Mouse (Mus musculus): ENCODE results near the gene Vtn.
A peak's percentile ranks its signal among the peaks of the same experiment; 100 is the strongest.

Vtn gene

GRCm38 (mm10) chr11:78497544-78498522, 1.1 kb upstream of the Vtn start, which contains the start of gene Sarm1:
Gene Sarm1 (minus strand): TSS chr11:78497754.
- peak; percentile 93 for DNase-seq (ENCODE audit: extremely low spot score, low spot score)

DNA sequence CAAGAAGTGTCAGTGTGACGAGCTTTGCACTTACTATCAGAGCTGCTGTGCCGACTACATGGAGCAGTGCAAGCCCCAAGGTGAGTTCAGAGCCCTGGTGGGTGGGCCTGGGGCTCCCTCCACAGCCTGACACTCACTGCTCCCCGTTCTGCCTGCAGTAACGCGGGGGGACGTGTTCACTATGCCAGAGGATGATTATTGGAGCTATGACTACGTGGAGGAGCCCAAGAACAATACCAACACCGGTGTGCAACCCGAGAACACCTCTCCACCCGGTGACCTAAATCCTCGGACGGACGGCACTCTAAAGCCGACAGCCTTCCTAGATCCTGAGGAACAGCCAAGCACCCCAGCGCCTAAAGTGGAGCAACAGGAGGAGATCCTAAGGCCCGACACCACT, 652 bp downstream of the Vtn start:
- DNase-seq (ENCODE audit: extremely low spot score, low spot score): no peak

DNA sequence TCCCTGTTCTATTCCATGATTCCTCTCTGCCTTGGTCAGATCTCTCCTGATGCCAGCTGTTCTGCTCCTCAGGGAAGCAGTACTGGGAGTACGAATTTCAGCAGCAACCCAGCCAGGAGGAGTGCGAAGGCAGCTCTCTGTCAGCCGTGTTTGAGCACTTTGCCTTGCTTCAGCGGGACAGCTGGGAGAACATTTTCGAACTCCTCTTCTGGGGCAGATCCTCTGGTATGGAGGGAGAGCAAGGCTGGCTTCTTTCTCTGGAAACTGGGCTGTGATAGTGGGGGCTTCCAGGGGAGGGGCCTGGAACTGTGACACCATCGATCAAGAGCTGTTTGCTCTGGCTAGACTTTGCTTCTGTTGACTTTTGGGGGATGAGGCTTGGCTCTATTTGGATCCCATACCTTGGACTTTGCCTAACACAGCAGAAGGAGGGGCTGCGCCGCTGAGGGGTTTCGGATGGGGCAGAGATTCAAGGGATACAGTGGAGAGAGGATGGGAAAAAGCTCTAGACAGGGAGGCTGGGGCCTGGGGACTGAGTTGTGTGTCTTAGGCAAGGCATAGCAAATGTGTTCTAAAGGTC, 1.8 kb downstream of the Vtn start:
- DNase-seq (ENCODE audit: extremely low spot score, low spot score): no peak

GRCm38 (mm10) chr11:78501529-78501928, 2.6 kb downstream of the Vtn start:
- no peak for DNase-seq (ENCODE audit: extremely low spot score, low spot score)

GRCm38 (mm10) chr11:78502909-78503650, 4.2 kb downstream of the Vtn start, which contains the start of gene Sebox:
Gene Sebox (plus strand): TSS chr11:78503447.
- DNase-seq (ENCODE audit: extremely low spot score, low spot score): no peak

DNA sequence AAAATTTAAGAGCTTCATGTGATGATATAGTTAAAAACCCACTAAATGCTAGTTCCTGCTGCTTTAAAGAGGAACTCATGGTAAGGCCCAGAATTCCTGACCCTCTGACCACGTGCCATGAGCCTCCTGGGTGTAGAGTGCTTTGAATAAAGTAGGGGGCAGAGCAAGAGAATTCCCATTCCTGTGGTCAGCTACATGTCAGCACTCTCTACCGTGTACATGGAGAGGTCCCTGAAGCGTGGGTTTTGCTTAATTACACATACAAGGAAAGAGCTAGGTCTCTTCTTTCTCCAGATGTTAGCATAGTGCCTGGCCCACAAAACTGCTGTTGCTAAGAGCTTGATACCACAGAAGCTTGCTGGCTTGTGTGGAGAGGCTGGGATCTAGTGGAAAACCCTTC, 6.5 kb downstream of the Vtn start:
- no peak for DNase-seq (ENCODE audit: extremely low spot score, low spot score)

DNA sequence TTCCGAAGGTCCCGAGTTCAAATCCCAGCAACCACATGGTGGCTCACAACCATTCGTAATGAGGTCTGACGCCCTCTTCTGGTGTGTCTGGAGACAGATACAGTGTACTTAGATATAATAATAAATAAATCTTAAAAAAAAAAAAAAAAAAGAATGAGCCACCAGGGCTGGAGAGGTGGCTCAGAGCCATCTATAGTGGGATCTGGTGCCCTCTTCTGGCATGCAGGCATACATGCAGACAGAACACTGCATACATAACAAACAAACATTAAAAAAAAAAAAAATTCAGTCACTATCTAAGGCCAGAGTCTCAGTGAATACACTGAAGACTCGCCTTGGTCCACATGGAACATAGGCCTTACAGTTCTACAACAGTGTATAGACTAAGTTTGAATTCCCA, 10.3 kb downstream of the Vtn start:
- DNase-seq (ENCODE audit: extremely low spot score, low spot score): no peak

- peak; percentile 94 for DNase-seq (ENCODE audit: extremely low spot score, low spot score)
Observed at GRCm38 (mm10) chr11:78512025-78512957, 13.4 kb downstream of the Vtn start, which contains the start of the genes Tmem199 and Poldip2. Gene Tmem199 (minus strand): TSS chr11:78512172. Gene Poldip2 (plus strand): TSS chr11:78512193.

DNA sequence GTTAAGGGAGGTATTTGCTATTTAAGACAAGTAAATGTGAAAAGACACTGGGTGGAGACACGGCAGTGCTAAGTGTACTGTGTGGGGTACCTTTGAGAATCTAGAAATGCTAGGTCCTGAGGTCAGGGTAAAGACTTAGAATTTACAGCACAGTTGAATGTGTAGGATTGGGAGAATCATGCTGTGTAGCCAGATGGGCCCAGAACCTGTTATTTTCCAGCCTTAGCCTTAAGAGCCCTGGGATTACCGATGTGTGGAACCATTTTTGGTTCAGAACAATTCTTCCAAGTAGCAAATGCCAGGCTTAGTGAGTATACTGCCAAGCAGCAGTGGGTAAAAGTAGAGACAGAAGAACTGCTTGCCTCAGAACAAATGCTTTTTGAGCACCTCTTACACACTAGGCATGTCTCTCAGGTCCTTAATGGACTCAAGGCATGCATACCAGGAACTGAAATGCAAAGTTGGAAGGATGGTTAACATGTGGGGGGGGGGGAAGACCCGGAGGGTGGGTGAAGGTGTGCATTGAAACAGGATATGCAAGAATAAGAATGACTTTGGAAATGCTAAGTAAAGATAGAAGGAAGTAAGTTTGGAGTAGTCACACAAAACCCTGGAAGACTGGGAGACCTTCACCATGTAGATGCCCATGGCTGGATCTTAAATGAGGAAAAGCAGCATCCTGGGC, 14.4 kb downstream of the Vtn start:
- no peak for DNase-seq (ENCODE audit: extremely low spot score, low spot score)

DNA sequence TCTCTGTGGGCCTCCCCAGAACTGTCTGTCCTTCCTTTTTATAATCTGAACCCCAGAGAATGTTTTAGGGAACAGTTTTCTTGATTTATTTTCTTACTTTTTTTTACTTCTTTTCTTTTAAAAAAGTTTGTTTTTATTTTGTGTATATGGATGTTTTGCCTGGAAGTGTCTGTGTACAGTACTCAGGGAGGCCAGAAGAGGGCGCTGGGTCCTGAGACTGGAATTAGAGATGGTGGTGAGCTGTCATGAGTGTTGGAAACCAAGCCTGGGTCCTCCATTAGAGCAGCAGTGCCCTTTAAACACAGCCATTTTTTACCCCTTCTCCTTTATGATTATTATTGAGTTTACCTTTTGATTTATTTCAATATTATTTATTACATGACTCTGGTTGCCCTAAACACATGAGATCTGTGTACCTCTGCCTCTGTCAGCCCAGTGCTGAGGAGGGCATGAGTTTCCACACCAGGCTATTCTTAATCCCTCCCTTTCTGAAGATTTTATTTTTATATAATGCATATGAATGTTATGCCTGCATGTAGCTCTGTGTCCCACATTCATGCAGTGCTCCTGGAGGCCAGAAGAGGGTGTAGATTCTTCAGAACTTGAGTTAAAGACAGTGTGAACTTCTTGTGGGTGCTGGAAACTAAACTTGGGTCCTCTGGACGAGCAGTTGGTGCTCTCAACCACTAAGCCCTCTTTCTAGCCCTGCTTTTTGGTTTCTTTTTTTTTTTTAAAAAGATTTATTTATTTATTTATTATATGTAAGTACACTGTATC, 16.8 kb downstream of the Vtn start:
- no peak for DNase-seq (ENCODE audit: extremely low spot score, low spot score)

- DNase-seq (ENCODE audit: extremely low spot score, low spot score): no peak
Observed at GRCm38 (mm10) chr11:78518931-78519330, 20.0 kb downstream of the Vtn start.

GRCm38 (mm10) chr11:78521880-78522279, 23.0 kb downstream of the Vtn start:
- DNase-seq (ENCODE audit: extremely low spot score, low spot score): no peak

DNA sequence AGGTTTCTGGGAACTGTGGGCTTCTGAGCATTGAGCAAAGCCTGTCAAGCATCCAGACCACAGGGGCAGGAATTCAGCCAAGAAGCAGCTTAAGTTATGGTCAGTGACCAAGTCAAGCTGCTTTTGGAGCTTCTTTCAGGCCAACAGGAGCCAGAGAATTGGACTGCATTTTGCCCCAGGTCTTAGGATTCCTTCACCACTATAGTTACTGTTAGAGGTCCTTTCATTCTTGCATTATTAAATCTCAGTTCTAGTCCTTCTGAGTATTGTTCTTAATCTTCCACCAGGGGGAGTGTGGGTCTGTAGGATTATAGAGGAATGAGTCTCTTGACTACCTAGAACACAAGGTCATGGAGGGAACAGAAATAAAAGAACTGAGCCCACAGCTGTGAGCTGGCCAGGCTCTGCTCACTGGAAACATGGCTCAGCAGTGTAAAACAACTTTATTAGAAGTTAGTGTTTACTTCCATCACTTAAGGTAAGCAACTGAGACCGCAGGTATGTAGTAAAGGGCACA, 23.6 kb downstream of the Vtn start:
- DNase-seq (ENCODE audit: extremely low spot score, low spot score): no peak

GRCm38 (mm10) chr11:78523241-78523955, 24.5 kb downstream of the Vtn start:
- no peak for DNase-seq (ENCODE audit: extremely low spot score, low spot score)

GRCm38 (mm10) chr11:78524838-78525237, 25.9 kb downstream of the Vtn start:
- DNase-seq (ENCODE audit: extremely low spot score, low spot score): no peak

DNA sequence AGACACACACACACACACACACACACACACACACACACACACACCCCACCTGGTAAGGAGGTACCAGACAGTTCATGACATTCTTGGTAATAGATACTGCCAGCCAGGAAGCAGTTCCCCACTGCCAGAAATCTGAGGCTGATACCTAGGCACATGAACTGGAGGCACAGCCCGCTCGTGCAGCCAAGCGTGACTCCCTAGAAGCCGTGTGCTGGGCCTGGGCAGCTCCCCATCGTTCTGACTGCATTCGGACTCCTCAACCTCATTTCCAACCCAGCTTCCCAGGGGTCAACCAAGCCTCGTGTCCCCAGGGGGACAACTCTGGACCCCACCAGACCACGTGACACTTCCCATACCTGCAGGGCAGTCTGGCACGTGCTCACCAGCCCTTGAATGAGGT, 29.8 kb downstream of the Vtn start:
- DNase-seq (ENCODE audit: extremely low spot score, low spot score): no peak

DNA sequence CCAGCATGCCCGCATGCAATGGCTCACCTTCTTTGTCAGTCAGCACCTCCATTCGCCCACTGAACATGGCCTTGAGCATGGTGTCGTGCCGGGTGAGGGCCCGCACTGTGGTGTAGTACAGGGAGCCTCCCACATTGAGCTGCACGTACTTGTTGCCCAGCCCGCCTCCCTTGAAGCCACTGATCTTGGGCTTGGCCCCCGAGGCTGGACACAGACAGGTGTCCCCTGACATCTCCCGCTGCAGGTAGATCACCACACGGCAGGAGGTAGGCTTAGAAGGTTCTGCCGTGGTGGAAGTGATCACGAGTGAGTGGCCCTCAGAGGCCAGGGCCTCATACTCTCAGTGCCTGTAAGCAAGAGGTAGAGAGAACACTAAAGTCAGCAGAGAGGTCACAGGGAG, 31.1 kb downstream of the Vtn start:
- DNase-seq (ENCODE audit: extremely low spot score, low spot score): no peak

DNA sequence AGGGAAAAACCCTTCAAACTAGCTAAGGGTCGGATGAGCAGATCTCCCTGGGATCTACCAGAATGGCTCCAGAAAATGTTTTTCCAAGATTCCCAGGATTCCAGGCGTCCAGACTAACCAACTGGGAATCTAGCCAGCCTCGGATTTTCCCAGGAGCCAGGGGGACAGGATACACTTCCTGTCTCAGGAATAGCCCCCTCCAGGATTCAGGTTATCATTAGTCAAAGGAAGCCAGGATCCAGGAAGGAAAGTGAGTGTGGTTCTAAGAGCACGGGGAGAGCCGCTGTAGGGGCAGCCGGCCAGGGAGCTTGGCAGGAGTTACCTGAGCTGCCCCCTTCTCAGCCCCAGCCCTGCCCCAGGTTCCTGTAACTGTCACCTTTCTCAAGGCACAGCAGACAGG, 32.2 kb downstream of the Vtn start:
- no peak for DNase-seq (ENCODE audit: extremely low spot score, low spot score)
